Mouse (Mus musculus) intestine, embryonic 14.5 days (tissue): ENCODE measurements around the gene Hdac10. TPM values are rescaled to one million over a fixed set of nuclear protein-coding genes. Genes with fewer than 3 reads are reported as not detected.

Source experiments
- ATAC-seq: fragments of 200-750 bp; cut with Nextera tagmentation; replicated peaks from 2 replicates; pipeline ENCODE4 v1.8.0; 2017; ENCODE audit warnings: low read depth, moderate number of reproducible peaks, moderate TSS enrichment, moderate library complexity; ENCODE audit not compliant: low FRiP score, low TSS enrichment
- DNase-seq: peaks from one replicate; pipeline ENCODE4 v3.0.0-alpha.2; 2018; ENCODE audit warnings: low spot score
- H3K27ac ChIP-seq: fragments of 300-500 bp; sonication (generic); 2 replicates; pipeline ENCODE4 v1.5.1; 2014; ENCODE audit warnings: low read depth, mild to moderate bottlenecking, control low read depth
- H3K27me3 ChIP-seq: fragments of 300-500 bp; sonication (generic); replicated peaks from 2 replicates; pipeline ENCODE4 v1.6.1; 2014; ENCODE audit warnings: low read length, control low read depth; ENCODE audit not compliant: control insufficient read depth, insufficient read depth
- H3K36me3 ChIP-seq: fragments of 300-500 bp; sonication (generic); 2 replicates; pipeline ENCODE4 v1.6.1; 2014; ENCODE audit warnings: low read length, control low read depth; ENCODE audit not compliant: control insufficient read depth, insufficient read depth
- H3K4me1 ChIP-seq: fragments of 300-500 bp; sonication (generic); replicated peaks from 2 replicates; pipeline ENCODE4 v1.6.1; 2014; ENCODE audit warnings: low read length, control low read depth, mixed read lengths; ENCODE audit not compliant: control insufficient read depth, insufficient read depth
- H3K4me2 ChIP-seq: fragments of 300-500 bp; sonication (generic); 2 replicates; pipeline ENCODE4 v1.6.1; 2014; ENCODE audit warnings: low read length
- H3K4me3 ChIP-seq: fragments of 300-500 bp; sonication (generic); 2 replicates; pipeline ENCODE4 v1.5.1; 2014; ENCODE audit warnings: low read depth, low read length, control low read depth, mixed read lengths
- H3K9ac ChIP-seq: fragments of 300-500 bp; sonication (generic); 2 replicates; pipeline ENCODE4 v1.6.1; 2014; ENCODE audit warnings: mild to moderate bottlenecking, low read length
- H3K9me3 ChIP-seq: fragments of 300-500 bp; sonication (generic); 2 replicates; pipeline ENCODE4 v1.6.1; 2016; ENCODE audit warnings: low read length, control low read depth; ENCODE audit not compliant: control insufficient read depth
- WGBS: fragments of 180-500 bp; shearing (Covaris S2); extraction: QIAGEN DNeasy Blood & Tissue Kit; methylation state at CpG from one replicate; pipeline ENCODE4 v1.1.7; 2014; 5-methylcytosine and 5-hydroxymethylcytosine counted together
- polyA plus RNA-seq: library from polyadenylated mRNA; unstranded; fragments of >200 nt; fragmentation: Nextera tagmentation; extraction: Ambion mirVana; gene quantifications from 2 replicates; pipeline ENCODE4 v1.2.1, GENCODE M21; 2014

Hdac10 gene
- polyA plus RNA-seq, 1 experiment from 2014 or later = 20.3 TPM

- ATAC-seq = peak; percentile 44; the same call in 1 of the 2 replicates
Observed at GRCm38 (mm10) chr15:89146537-89146936, 18.0 kb upstream of the Hdac10 start.

GRCm38 (mm10) chr15:89145813-89146350, 17.4 kb upstream of the Hdac10 start:
- Histone ChIP-seq H3K27ac (no peak overlapping the region), H3K4me3 (no peak overlapping the region), H3K4me1 (peaks cover 11% of the 10 kb centered on the region), H3K36me3 (no peaks in the 10 kb centered on the region), H3K27me3 (peaks cover 63% of the 10 kb centered on the region), H3K9me3 (no peaks in the 10 kb centered on the region), H3K4me2 (no peak overlapping the region), H3K9ac (no peak overlapping the region)
- ATAC-seq = no peak
- no peak for DNase-seq
- WGBS = 70% methylated on average over 24 of the region's 24 CpGs

More at GRCm38 (mm10) chr15:89146537-89146936, 18.0 kb upstream of the Hdac10 start:
- Histone ChIP-seq H3K27me3 (peaks cover 57% of the 10 kb centered on the region), H3K4me2 (peak overlapping the region; percentile 47), H3K27ac (no peak overlapping the region), H3K4me1 (peaks cover 11% of the 10 kb centered on the region), H3K9me3 (no peaks in the 10 kb centered on the region), H3K4me3 (peak overlapping the region; percentile 25), H3K9ac (no peak overlapping the region), H3K36me3 (no peaks in the 10 kb centered on the region)
- DNase-seq = peak; percentile 69
- 2% methylated on average over 27 of the region's 27 CpGs for WGBS

GRCm38 (mm10) chr15:89144965-89145364, 16.5 kb upstream of the Hdac10 start:
- Histone ChIP-seq H3K4me2 (no peak overlapping the region), H3K36me3 (no peaks in the 10 kb centered on the region), H3K9me3 (no peaks in the 10 kb centered on the region), H3K4me1 (peaks cover 17% of the 10 kb centered on the region), H3K27ac (no peak overlapping the region), H3K27me3 (peaks cover 73% of the 10 kb centered on the region), H3K4me3 (no peak overlapping the region), H3K9ac (no peak overlapping the region)
- whole genome bisulfite sequencing = 82% methylated on average over 11 of the region's 11 CpGs
- DNase-seq (no peak), ATAC-seq (no peak)

- DNase-seq (no peak), ATAC-seq (no peak)
- H3K36me3 ChIP-seq = no peaks in the 10 kb centered on the region
- peaks cover 79% of the 10 kb centered on the region for H3K27me3 ChIP-seq
- no peak overlapping the region for H3K27ac ChIP-seq
- H3K4me2 ChIP-seq = no peak overlapping the region
- 74% methylated on average over 2 of the region's 2 CpGs for WGBS
- H3K9me3 ChIP-seq = no peaks in the 10 kb centered on the region
- no peak overlapping the region for H3K4me3 ChIP-seq
- H3K4me1 ChIP-seq = peaks cover 15% of the 10 kb centered on the region
- H3K9ac ChIP-seq = no peak overlapping the region
Observed at GRCm38 (mm10) chr15:89143134-89143533, 14.6 kb upstream of the Hdac10 start.

GRCm38 (mm10) chr15:89141905-89142304, 13.4 kb upstream of the Hdac10 start:
- no peaks in the 10 kb centered on the region for H3K9me3 ChIP-seq
- H3K4me3 ChIP-seq = no peak overlapping the region
- DNase-seq (no peak), ATAC-seq (no peak)
- H3K4me1 ChIP-seq = peaks cover 15% of the 10 kb centered on the region
- H3K9ac ChIP-seq = no peak overlapping the region
- WGBS = 42% methylated on average over 4 of the region's 4 CpGs
- H3K27me3 ChIP-seq = peaks cover 66% of the 10 kb centered on the region
- H3K36me3 ChIP-seq = no peaks in the 10 kb centered on the region
- no peak overlapping the region for H3K27ac ChIP-seq
- H3K4me2 ChIP-seq = no peak overlapping the region

- Histone ChIP-seq H3K4me3 (no peak overlapping the region), H3K4me2 (no peak overlapping the region), H3K36me3 (no peaks in the 10 kb centered on the region), H3K9me3 (no peaks in the 10 kb centered on the region), H3K27me3 (peaks cover 62% of the 10 kb centered on the region), H3K4me1 (peaks cover 15% of the 10 kb centered on the region), H3K27ac (no peak overlapping the region), H3K9ac (no peak overlapping the region)
- DNase-seq (no peak), ATAC-seq (no peak)
- 18% methylated on average over 5 of the region's 5 CpGs for WGBS
Observed at GRCm38 (mm10) chr15:89141443-89141842, 12.9 kb upstream of the Hdac10 start.

- ATAC-seq (peak; percentile 51; the same call in 1 of the 2 replicates), DNase-seq (no peak)
- no peaks in the 10 kb centered on the region for H3K9me3 ChIP-seq
- peaks cover 55% of the 10 kb centered on the region for H3K27me3 ChIP-seq
- peak within 1 kb of the TSS; percentile 88 for H3K4me2 ChIP-seq
- no peaks in the 10 kb centered on the region for H3K36me3 ChIP-seq
- H3K4me3 ChIP-seq = peak within 1 kb of the TSS; percentile 46
- 2% methylated on average over 21 of the region's 21 CpGs for WGBS
- H3K27ac ChIP-seq = no peak within 1 kb of the TSS
- H3K4me1 ChIP-seq = peaks cover 15% of the 10 kb centered on the region
- peak within 1 kb of the TSS; percentile 32 for H3K9ac ChIP-seq
Observed at GRCm38 (mm10) chr15:89140659-89141252, 12.3 kb upstream of the Hdac10 start, which contains the start of gene Mapk12. Gene Mapk12 (minus strand): TSS chr15:89140703.

GRCm38 (mm10) chr15:89140048-89140658, 11.7 kb upstream of the Hdac10 start:
- H3K27me3 ChIP-seq = peaks cover 49% of the 10 kb centered on the region

More at GRCm38 (mm10) chr15:89140048-89140658, 11.7 kb upstream of the Hdac10 start:
- Histone ChIP-seq H3K4me2 (peak overlapping the region; percentile 88), H3K9ac (peak overlapping the region; percentile 32), H3K4me1 (peaks cover 15% of the 10 kb centered on the region), H3K36me3 (no peaks in the 10 kb centered on the region), H3K27ac (no peak overlapping the region), H3K4me3 (peak overlapping the region; percentile 46), H3K9me3 (no peaks in the 10 kb centered on the region)
- ATAC-seq = peak; percentile 30; the same call in 1 of the 2 replicates
- DNase-seq = peak; percentile 66
- WGBS = under 1% methylated on average over 53 of the region's 53 CpGs
